Mouse (Mus musculus): ENCODE results near the gene Msln. TPM values are rescaled to one million over a fixed set of nuclear protein-coding genes. Genes with fewer than 3 reads are reported as not detected.

The Msln gene
- polyA plus RNA-seq (2012; rRNA removed), result 71.2 and 78.4 TPM in 2 replicates

DNA sequence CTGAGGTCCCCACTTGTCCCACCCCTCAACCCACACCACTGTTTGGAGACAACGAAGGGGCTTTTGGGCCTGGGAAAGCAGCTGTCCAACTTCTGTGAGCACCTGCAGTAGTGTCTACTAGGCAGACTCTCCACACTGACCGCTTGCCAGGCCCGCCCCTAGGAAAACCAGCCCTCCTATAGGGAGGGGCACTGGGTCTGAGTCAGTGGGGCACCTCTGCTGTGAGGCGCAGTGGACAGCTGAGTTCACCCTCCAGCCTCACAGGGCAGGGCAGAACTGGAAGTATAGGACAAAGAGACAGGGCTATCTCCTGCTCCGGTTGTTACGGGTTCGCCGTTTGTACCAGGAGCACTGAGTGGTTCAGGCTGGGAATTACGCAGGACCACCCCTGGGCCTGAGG is at the start of gene Msln:
Gene Msln, minus strand, starts transcription at position 138 of the 400 bp plus-strand sequence.
- WGBS, result 71% methylated on average over 9 of the region's 9 CpGs

DNA sequence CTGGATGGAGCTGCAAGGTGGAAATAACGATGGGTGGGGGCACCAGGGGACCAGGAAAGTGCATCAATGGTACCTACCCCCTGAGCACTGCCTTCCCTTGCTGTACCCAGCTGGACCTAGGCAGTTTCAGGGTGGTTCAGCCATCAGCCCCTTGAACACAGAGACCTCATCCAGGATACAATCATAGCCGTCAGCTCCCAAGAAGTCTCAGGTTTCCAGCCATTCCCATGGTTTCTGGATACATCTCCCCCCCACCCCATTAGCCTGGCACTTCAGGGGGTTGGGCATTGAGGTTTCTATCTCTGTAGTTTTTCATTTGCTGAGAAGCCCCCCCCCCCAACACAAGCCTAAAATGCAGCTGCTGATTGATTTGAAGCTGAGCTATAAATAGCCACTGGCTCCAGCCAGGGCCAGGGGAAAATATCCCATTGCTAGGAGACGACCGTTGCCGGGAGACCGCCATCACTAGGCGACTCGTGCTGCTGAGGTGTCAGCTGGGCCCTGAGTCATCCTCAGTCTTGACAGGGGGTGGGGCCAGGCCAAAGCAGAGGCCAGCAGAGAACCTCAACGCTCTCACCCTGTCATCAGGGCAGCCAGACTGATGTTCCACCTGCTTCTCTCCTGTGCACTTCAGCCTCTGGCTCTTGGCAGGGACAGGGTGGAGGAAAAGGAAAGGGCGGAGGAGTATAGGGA is 48.8 kb upstream of the Msln start:
- H3K4me3 ChIP-seq (replicated peaks; ENCODE audit: extremely low read depth, low read depth, low read length), result no peak overlapping the region
- no peak for DNase-seq
- H3K4me1 ChIP-seq (ENCODE audit: control insufficient read depth, insufficient read depth, low read length), result no peaks in the 10 kb centered on the region
- no peak for TF ChIP-seq POLR2A (IDR thresholded peaks at IDR 0.05; ENCODE audit: borderline replicate concordance, extremely low read depth, low read depth, low read length)
- no peak for TF ChIP-seq CTCF (IDR thresholded peaks at IDR 0.05; ENCODE audit: insufficient read depth, low read length)
- 4% methylated on average over 10 of the region's 10 CpGs for WGBS

More for the DNA sequence above, at the start of gene Msln:
- Histone ChIP-seq H3K4me1 (ENCODE audit: control insufficient read depth, insufficient read depth, low read length) (no peaks in the 10 kb centered on the region), H3K4me3 (replicated peaks; ENCODE audit: extremely low read depth, low read depth, low read length) (no peak within 1 kb of the TSS)
- no peak for DNase-seq
- no peak for TF ChIP-seq POLR2A (IDR thresholded peaks at IDR 0.05; ENCODE audit: borderline replicate concordance, extremely low read depth, low read depth, low read length)

DNA sequence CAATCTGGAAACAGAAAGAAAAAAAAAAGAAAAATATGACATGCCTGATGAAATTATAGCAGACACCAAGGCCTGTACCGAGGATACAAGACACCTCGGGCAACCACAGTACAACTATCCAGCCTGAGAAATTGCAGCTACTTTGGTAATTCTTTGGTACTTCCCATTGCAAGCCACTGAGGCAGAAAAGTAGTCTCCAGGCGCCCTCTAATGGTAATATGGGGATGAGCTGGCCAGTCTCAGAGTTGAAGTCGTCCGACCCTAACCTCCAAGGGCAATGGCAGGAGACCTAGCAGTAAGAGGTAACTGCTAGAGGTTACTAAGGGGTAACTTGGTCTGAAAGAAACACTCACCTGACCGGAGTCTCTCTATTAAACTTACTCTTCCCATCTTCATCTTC is 46.9 kb upstream of the Msln start:
- peak; percentile 45 for DNase-seq
- WGBS, result 4% methylated on average over 6 of the region's 6 CpGs
- peaks cover 7% of the 10 kb centered on the region; the same call in 1 of the 2 replicates for H3K4me1 ChIP-seq (ENCODE audit: control insufficient read depth, insufficient read depth, low read length)
- no peak overlapping the region for H3K4me3 ChIP-seq (replicated peaks; ENCODE audit: extremely low read depth, low read depth, low read length)
- TF ChIP-seq POLR2A (IDR thresholded peaks at IDR 0.05; ENCODE audit: borderline replicate concordance, extremely low read depth, low read depth, low read length), result no peak
- TF ChIP-seq CTCF (IDR thresholded peaks at IDR 0.05; ENCODE audit: insufficient read depth, low read length), result peak; percentile 76

DNA sequence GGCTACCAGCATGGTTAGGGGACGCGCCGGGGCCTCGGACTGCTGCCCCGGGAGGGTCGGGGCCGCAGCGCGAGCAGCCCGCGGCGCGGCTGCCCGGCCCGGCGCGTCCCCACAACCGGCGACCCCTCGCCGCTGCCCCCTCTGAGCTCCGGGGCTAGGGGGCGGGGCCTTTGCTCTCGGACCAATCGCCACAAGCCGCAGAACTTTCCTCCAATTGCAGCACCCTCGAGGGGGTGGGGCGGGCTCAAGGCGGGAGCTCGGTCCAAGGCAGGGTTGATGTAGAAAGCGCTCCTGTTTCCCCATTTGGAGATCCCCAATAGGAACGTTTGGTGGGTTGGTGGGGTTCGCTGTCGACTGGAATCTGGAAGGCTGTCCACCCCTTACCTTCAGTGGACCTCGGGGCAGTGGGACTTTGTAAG is 42.8 kb upstream of the Msln start, which contains the start of gene Metrn:
Gene Metrn, minus strand, starts transcription at position 186 of the 419 bp plus-strand sequence.
- peak; percentile 83 for DNase-seq
- Histone ChIP-seq H3K4me3 (replicated peaks; ENCODE audit: extremely low read depth, low read depth, low read length) (peak within 1 kb of the TSS; percentile 74), H3K4me1 (ENCODE audit: control insufficient read depth, insufficient read depth, low read length) (peaks cover 11% of the 10 kb centered on the region)
- no peak for TF ChIP-seq POLR2A (IDR thresholded peaks at IDR 0.05; ENCODE audit: borderline replicate concordance, extremely low read depth, low read depth, low read length)
- no peak for TF ChIP-seq CTCF (IDR thresholded peaks at IDR 0.05; ENCODE audit: insufficient read depth, low read length)
- 1% methylated on average over 35 of the region's 35 CpGs for WGBS

DNA sequence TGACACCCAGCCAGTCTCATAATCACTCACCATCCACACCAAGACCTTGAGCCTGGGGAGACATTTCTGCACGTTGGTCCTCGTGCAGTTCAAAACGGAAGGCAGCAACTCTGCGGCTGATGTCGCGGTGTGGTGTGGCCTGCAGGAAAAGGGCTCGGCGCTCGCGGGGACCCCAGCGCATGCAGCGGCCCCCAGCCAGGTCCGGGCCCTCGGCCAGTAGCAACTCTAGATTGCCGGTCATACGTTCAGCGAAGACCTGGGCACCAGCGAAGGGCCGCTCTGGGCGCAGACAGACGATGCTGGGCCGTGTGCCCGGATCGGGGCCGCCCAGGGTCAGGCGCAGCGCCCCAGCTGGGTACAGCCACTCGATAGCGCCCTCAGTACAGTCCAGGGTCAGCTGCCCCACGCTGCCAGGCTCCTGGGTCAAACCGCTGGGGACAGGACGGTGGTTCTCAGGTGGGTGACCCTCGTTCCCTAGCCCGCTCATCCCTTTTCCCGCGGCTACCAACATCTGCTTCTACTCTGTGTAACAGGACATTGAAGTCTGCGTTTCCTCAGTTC is 42.1 kb upstream of the Msln start:
- TF ChIP-seq POLR2A (IDR thresholded peaks at IDR 0.05; ENCODE audit: borderline replicate concordance, extremely low read depth, low read depth, low read length) (no peak), CTCF (IDR thresholded peaks at IDR 0.05; ENCODE audit: insufficient read depth, low read length) (no peak)
- DNase-seq, result peak; percentile 33
- Histone ChIP-seq H3K4me3 (replicated peaks; ENCODE audit: extremely low read depth, low read depth, low read length) (peak overlapping the region; percentile 74), H3K4me1 (ENCODE audit: control insufficient read depth, insufficient read depth, low read length) (peaks cover 13% of the 10 kb centered on the region)
- 2% methylated on average over 37 of the region's 37 CpGs for WGBS

DNA sequence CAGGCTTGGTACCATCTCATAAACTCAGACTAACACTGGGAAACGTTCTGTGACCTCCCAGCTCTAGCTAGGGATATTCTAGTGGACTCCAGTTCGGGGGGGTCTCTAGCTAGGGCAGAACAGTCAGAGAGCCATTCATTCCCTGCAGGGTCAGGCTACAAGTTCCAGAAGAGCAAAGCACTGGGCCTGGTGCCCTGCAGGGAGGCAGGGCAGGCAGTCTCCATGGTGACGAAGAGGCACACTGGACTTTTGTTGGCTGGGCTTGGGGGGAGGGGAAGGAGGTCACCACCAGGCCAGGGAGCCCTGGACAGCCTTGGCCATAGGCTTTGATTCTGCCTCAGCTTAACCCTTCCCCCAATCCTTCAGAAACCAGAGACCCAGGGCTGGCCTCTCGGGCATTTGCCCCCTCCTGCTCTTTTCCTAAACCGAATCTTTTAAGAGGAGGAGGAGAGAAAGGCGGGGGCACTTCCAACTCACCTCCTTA is 41.5 kb upstream of the Msln start, which contains the start of gene AC134908.4:
Gene AC134908.4, minus strand, starts transcription at position 51 of the 484 bp plus-strand sequence.
- WGBS, result 49% methylated on average over 6 of the region's 6 CpGs
- Histone ChIP-seq H3K4me1 (ENCODE audit: control insufficient read depth, insufficient read depth, low read length) (peaks cover 14% of the 10 kb centered on the region), H3K4me3 (replicated peaks; ENCODE audit: extremely low read depth, low read depth, low read length) (peak within 1 kb of the TSS; percentile 74)
- no peak for TF ChIP-seq POLR2A (IDR thresholded peaks at IDR 0.05; ENCODE audit: borderline replicate concordance, extremely low read depth, low read depth, low read length)
- TF ChIP-seq CTCF (IDR thresholded peaks at IDR 0.05; ENCODE audit: insufficient read depth, low read length), result no peak
- DNase-seq, result no peak

DNA sequence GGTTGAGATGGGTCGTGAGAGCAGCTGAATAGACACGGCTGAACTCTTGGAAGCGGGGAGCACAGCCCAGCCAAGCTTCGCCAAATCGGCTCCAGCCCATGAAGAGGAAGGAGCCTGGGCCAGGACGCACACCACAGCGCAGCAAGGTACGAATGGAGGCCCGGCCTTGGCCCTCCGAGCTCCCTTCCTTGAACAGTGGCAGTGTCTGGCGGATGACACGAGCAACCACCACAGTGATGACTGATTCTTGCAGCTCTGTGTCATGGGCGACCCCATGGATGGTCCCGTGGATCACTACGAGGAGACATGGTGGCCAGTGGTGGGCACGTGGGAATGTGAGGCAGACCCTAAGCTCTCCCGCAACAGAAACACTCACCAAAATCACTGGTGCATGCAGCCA is 40.8 kb upstream of the Msln start:
- WGBS, result 91% methylated on average over 17 of the region's 17 CpGs
- no peak overlapping the region for H3K4me3 ChIP-seq (replicated peaks; ENCODE audit: extremely low read depth, low read depth, low read length)
- peaks cover 14% of the 10 kb centered on the region for H3K4me1 ChIP-seq (ENCODE audit: control insufficient read depth, insufficient read depth, low read length)
- no peak for TF ChIP-seq POLR2A (IDR thresholded peaks at IDR 0.05; ENCODE audit: borderline replicate concordance, extremely low read depth, low read depth, low read length)
- no peak for TF ChIP-seq CTCF (IDR thresholded peaks at IDR 0.05; ENCODE audit: insufficient read depth, low read length)
- DNase-seq, result no peak

DNA sequence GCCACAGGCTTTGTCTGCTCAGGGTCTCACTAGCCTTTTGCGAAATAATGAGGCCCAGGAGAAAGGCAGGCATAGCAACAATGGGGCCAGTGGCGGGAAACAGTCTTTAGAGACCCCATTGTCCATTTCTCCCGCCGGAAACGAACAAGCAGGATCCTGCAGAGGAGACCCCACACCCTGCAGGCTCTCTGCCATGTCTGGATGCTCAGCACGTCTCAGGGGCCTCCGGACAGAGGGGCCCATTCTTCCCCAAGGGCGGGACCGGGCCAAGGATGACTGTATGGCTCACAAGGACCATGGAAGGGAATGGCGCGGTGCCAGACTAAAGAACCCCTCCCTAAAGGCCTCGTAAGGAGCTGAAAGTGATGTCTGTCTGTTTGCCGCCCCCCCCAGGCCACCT is 40.0 kb upstream of the Msln start:
- WGBS, result 74% methylated on average over 13 of the region's 13 CpGs
- DNase-seq, result no peak
- Histone ChIP-seq H3K4me1 (ENCODE audit: control insufficient read depth, insufficient read depth, low read length) (peaks cover 14% of the 10 kb centered on the region), H3K4me3 (replicated peaks; ENCODE audit: extremely low read depth, low read depth, low read length) (no peak overlapping the region)
- TF ChIP-seq POLR2A (IDR thresholded peaks at IDR 0.05; ENCODE audit: borderline replicate concordance, extremely low read depth, low read depth, low read length) (no peak), CTCF (IDR thresholded peaks at IDR 0.05; ENCODE audit: insufficient read depth, low read length) (no peak)

DNA sequence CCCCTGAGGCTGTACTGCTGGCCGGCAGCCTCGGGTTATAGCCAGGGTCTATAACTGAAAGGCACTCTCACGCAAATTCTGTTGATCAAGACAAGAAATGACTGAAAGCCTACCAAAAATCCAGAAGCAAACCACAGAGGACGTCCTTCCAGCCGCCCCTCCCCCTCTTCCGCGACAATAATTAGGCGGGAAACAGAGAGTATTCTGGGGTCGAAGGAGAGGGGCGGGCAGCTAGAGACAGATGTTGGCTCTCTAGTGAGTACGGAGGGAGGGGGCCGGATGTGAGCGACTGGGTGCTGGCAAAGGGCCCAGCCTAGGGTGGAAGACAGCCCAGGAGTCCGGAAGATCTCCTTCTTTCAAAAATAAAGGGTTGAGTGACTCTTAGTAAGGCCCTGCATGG is 38.4 kb upstream of the Msln start, which contains the start of gene Fam173a:
Gene Fam173a, minus strand, starts transcription at position 287 of the 400 bp plus-strand sequence.
- TF ChIP-seq CTCF (IDR thresholded peaks at IDR 0.05; ENCODE audit: insufficient read depth, low read length), result no peak
- TF ChIP-seq POLR2A (IDR thresholded peaks at IDR 0.05; ENCODE audit: borderline replicate concordance, extremely low read depth, low read depth, low read length), result 0 out of 2 replicates have a peak, but pooled peaks have one; percentile 22
- 1% methylated on average over 14 of the region's 14 CpGs for WGBS
- peak within 1 kb of the TSS; percentile 62 for H3K4me3 ChIP-seq (replicated peaks; ENCODE audit: extremely low read depth, low read depth, low read length)
- DNase-seq, result peak; percentile 60
- H3K4me1 ChIP-seq (ENCODE audit: control insufficient read depth, insufficient read depth, low read length), result peaks cover 14% of the 10 kb centered on the region
